In the genomic region with DNA sequence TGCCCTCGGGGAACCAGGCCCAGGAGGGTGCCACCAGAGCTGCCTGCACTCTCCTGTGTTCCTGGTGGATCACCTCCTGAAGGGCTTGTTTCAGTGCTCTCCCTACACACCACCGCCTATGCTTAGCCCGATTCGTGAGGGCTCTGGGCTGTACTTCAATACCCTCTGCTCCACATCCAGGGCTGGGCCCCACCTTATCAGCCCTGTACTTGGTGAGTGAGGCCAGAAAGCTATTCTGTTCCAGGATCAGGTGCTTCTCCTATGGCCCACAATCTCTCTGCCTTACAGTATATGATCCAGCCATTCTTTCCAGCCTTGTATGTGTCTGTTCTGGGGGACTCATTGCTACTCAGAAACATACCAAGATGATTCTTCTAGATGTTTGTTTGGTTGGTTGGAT, we compare ENCODE assay signal across 32 mouse cellular contexts. TPM values are rescaled to one million over a fixed set of nuclear protein-coding genes. Genes with fewer than 3 reads are reported as not detected.
"Had no signal": no experiment of that assay in that cellular context is flagged by ENCODE, and none has a peak within 500 bp of the region (broad histone marks: within the 10 kb centered on the region; RNA-seq: fewer than 3 reads in every experiment).

No protein-coding gene starts in this region.

- H3K27me3 ChIP-seq: hindbrain, embryonic 12.5 days had no signal

- H3K4me3 ChIP-seq: heart, adult 2 months; hindbrain, embryonic 10.5 days; hindbrain, embryonic 12.5 days; kidney, embryonic 15.5 days; limb, embryonic 10.5 days; limb, embryonic 12.5 days; liver, embryonic 13.5 days; liver, embryonic 15.5 days had no signal

- H3K4me1 ChIP-seq: hindbrain, embryonic 10.5 days; hindbrain, embryonic 12.5 days; kidney, embryonic 15.5 days; limb, embryonic 12.5 days; liver, embryonic 13.5 days; liver, embryonic 15.5 days had no signal

- H3K9me3 ChIP-seq: hindbrain, embryonic 10.5 days; hindbrain, embryonic 12.5 days; kidney, embryonic 15.5 days; limb, embryonic 10.5 days; limb, embryonic 12.5 days; liver, embryonic 13.5 days; liver, embryonic 15.5 days had no signal

- H3K36me3 ChIP-seq: hindbrain, embryonic 10.5 days; hindbrain, embryonic 12.5 days; kidney, embryonic 15.5 days; limb, embryonic 10.5 days; limb, embryonic 12.5 days; liver, embryonic 13.5 days; liver, embryonic 15.5 days had no signal

- H3K4me2 ChIP-seq: heart, embryonic 11.5 days; hindbrain, embryonic 12.5 days; hindbrain, embryonic 14.5 days; kidney, embryonic 15.5 days; limb, embryonic 12.5 days; liver, embryonic 11.5 days; liver, embryonic 13.5 days; liver, embryonic 15.5 days had no signal

- ATAC-seq: hindbrain, embryonic 16.5 days; inflammation-experienced regulatory T-cells, adult 6 months; liver, postnatal 0 days had no signal

- H3K27ac ChIP-seq: heart, adult 2 months; hindbrain, embryonic 10.5 days; hindbrain, embryonic 12.5 days; hindbrain, embryonic 14.5 days; kidney, embryonic 15.5 days; kidney, postnatal 0 days; limb, embryonic 10.5 days; limb, embryonic 12.5 days; liver, embryonic 13.5 days; liver, embryonic 15.5 days had no signal

- H3K9ac ChIP-seq: hindbrain, embryonic 12.5 days; hindbrain, embryonic 14.5 days; kidney, embryonic 15.5 days; limb, embryonic 12.5 days; liver, embryonic 13.5 days; liver, embryonic 15.5 days; liver, postnatal 0 days had no signal

- DNase-seq: gastrocnemius, postnatal 14 days; gastrocnemius, postnatal 36 days; heart, adult 2 months; heart, postnatal 14 days; heart, postnatal 36 days; kidney, adult 11 months; kidney, adult 2 months; kidney, adult 9 months; kidney, postnatal 14 days; kidney, postnatal 36 days; layer of hippocampus, adult 9-11 months; layer of hippocampus, postnatal 36 days; liver; liver, embryonic 13.5 days; liver, postnatal 0 days had no signal

RNA-seq across cellular contexts. Expression of a gene that starts 21.7 kb away (rescaled TPM):
- total RNA-seq: gastrocnemius, adult 18-20 months; gastrocnemius, adult 8-10 months; gastrocnemius, postnatal 14 days; gastrocnemius, postnatal 36 days; heart, adult 2 months; heart, postnatal 14 days; heart, postnatal 36 days had no signal
- polyA plus RNA-seq: heart, embryonic 11.5 days; heart, embryonic 14.5 days; heart, embryonic 16.5 days; kidney, adult 2 months; kidney, embryonic 15.5 days; large intestine, adult 2 months; limb, embryonic 10.5 days; limb, embryonic 12.5 days; liver, embryonic 11.5 days; liver, embryonic 13.5 days; liver, embryonic 15.5 days; liver, postnatal 0 days had no signal

RNA-seq across cellular contexts. Expression of a gene that starts 46.3 kb away (rescaled TPM):
- polyA plus RNA-seq: inflammation-experienced regulatory T-cells, adult 6 months; liver, embryonic 13.5 days; liver, embryonic 15.5 days; liver, postnatal 0 days had no signal
